Mouse (Mus musculus): ENCODE data around the gene Socs1. TPM values are rescaled to one million over a fixed set of nuclear protein-coding genes. Genes with fewer than 3 reads are reported as not detected.

The Socs1 gene
- polyA plus RNA-seq, 1 experiment from 2014 or later = 2.5 TPM

DNA sequence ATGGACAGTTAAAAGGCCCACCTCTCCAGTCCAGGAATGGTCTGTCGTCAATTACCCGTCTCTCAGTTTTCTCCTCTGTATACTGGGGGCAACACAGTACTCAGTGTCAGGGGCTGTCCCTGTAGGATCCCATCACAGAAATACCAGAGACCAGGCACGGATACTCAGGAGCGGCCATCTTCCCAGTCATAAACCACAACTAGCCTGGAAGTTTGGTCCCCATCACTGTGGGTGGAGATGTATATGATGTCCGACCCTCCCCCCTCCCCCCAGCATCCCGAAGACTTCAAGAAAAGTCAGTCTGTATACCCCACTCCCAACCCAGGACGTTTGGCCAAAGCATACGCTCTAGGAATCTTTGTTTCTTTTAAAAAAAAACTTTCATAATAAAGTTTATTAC lies 1.9 kb downstream of the Socs1 start:
- Histone ChIP-seq H3K9ac (ENCODE audit: low read length) (no peak overlapping the region), H3K4me2 (ENCODE audit: low read depth) (no peak overlapping the region), H3K27ac (ENCODE audit: low read depth, low read length) (no peak overlapping the region), H3K27me3 (ENCODE audit: control insufficient read depth, insufficient read depth, low read length) (peaks cover 10% of the 10 kb centered on the region), H3K36me3 (ENCODE audit: control insufficient read depth, insufficient read depth, low read length) (no peaks in the 10 kb centered on the region), H3K4me1 (ENCODE audit: control insufficient read depth, insufficient read depth, low read length) (peaks cover 5% of the 10 kb centered on the region; the same call in 1 of the 2 replicates), H3K9me3 (ENCODE audit: control insufficient read depth, low read length) (no peaks in the 10 kb centered on the region), H3K4me3 (ENCODE audit: low read depth, low read length) (no peak overlapping the region)
- WGBS = 61% methylated on average over 8 of the region's 8 CpGs
- DNase-seq (ENCODE audit: low spot score) (no peak), ATAC-seq (ENCODE audit: insufficient read depth, low FRiP score, low TSS enrichment) (no peak)

GRCm38 (mm10) chr16:10783152-10783434 lies 2.2 kb downstream of the Socs1 start:
- DNase-seq (ENCODE audit: low spot score) (no peak), ATAC-seq (ENCODE audit: insufficient read depth, low FRiP score, low TSS enrichment) (no peak)
- Histone ChIP-seq H3K4me2 (ENCODE audit: low read depth) (no peak overlapping the region), H3K27me3 (ENCODE audit: control insufficient read depth, insufficient read depth, low read length) (peaks cover 10% of the 10 kb centered on the region), H3K9ac (ENCODE audit: low read length) (no peak overlapping the region), H3K4me3 (ENCODE audit: low read depth, low read length) (no peak overlapping the region), H3K36me3 (ENCODE audit: control insufficient read depth, insufficient read depth, low read length) (no peaks in the 10 kb centered on the region), H3K9me3 (ENCODE audit: control insufficient read depth, low read length) (no peaks in the 10 kb centered on the region), H3K4me1 (ENCODE audit: control insufficient read depth, insufficient read depth, low read length) (peaks cover 5% of the 10 kb centered on the region; the same call in 1 of the 2 replicates), H3K27ac (ENCODE audit: low read depth, low read length) (no peak overlapping the region)
- WGBS = 54% methylated on average over 1 of the region's 1 CpGs

- Histone ChIP-seq H3K9me3 (ENCODE audit: control insufficient read depth, low read length) (no peaks in the 10 kb centered on the region), H3K27me3 (ENCODE audit: control insufficient read depth, insufficient read depth, low read length) (peaks cover 10% of the 10 kb centered on the region), H3K9ac (ENCODE audit: low read length) (no peak overlapping the region), H3K36me3 (ENCODE audit: control insufficient read depth, insufficient read depth, low read length) (no peaks in the 10 kb centered on the region), H3K4me2 (ENCODE audit: low read depth) (no peak overlapping the region; the same call in 1 of the 2 replicates), H3K4me1 (ENCODE audit: control insufficient read depth, insufficient read depth, low read length) (peaks cover 5% of the 10 kb centered on the region; the same call in 1 of the 2 replicates), H3K4me3 (ENCODE audit: low read depth, low read length) (no peak overlapping the region), H3K27ac (ENCODE audit: low read depth, low read length) (no peak overlapping the region)
- no peak for DNase-seq (ENCODE audit: low spot score)
- WGBS = 52% methylated on average over 6 of the region's 6 CpGs
- ATAC-seq (ENCODE audit: insufficient read depth, low FRiP score, low TSS enrichment) = no peak
Measured at GRCm38 (mm10) chr16:10782377-10783151, 2.8 kb downstream of the Socs1 start.

DNA sequence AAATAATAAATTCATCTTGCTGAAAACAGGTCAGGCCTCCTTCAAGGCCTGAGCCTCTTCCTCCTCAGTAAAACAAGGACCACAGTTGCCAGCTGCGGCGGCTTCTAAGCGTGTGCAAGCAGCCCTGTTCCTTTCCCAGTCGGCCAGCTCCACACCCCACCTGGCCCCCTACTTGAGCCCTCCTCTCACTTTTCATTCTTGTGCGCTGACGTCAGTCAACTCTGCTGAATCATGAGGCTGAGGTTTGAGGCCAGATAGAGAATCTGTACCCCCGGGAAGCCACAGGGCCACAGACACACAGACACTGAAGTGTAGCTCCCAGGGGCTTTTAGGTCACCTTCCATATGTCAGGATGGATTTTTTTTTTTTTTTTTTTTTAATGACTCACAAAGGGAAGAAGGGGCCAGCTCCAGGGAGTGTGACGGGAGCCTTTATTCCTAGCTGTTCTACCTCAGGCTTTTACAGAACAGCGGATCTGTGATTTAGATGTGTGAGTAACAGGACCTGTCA lies 3.4 kb downstream of the Socs1 start:
- peaks cover 5% of the 10 kb centered on the region; the same call in 1 of the 2 replicates for H3K4me1 ChIP-seq (ENCODE audit: control insufficient read depth, insufficient read depth, low read length)
- DNase-seq (ENCODE audit: low spot score) (no peak), ATAC-seq (ENCODE audit: insufficient read depth, low FRiP score, low TSS enrichment) (no peak)
- H3K9me3 ChIP-seq (ENCODE audit: control insufficient read depth, low read length) = no peaks in the 10 kb centered on the region
- 52% methylated on average over 9 of the region's 9 CpGs for WGBS
- no peak overlapping the region for H3K27ac ChIP-seq (ENCODE audit: low read depth, low read length)
- no peaks in the 10 kb centered on the region for H3K36me3 ChIP-seq (ENCODE audit: control insufficient read depth, insufficient read depth, low read length)
- peaks cover 10% of the 10 kb centered on the region for H3K27me3 ChIP-seq (ENCODE audit: control insufficient read depth, insufficient read depth, low read length)
- no peak overlapping the region for H3K4me3 ChIP-seq (ENCODE audit: low read depth, low read length)
- H3K4me2 ChIP-seq (ENCODE audit: low read depth) = no peak overlapping the region
- no peak overlapping the region for H3K9ac ChIP-seq (ENCODE audit: low read length)

DNA sequence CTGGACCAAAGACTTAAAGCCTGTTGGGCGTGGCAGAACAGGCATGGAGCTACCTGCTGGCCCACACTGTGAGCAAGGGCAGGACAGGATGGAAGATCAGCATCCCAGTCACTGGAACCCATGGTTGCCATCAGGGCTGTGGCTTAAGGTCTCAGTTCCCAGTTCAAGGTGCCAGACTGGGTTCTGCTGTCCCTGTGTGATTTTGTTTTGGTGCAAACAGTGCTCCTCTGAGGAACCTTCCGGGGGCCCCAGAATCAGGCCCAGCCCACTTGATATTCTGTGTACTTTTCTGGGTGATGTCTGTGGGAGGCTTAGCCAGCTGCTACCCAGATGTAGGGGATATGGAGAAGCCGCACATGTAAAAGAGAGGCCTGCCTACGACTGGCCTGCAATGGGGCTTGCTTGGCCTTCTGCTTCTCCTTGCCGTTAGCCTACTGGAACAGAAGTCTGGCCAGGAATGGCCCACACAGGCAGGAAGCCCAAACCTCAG lies 4.7 kb downstream of the Socs1 start:
- Histone ChIP-seq H3K27me3 (ENCODE audit: control insufficient read depth, insufficient read depth, low read length) (peaks cover 10% of the 10 kb centered on the region), H3K9me3 (ENCODE audit: control insufficient read depth, low read length) (no peaks in the 10 kb centered on the region), H3K4me1 (ENCODE audit: control insufficient read depth, insufficient read depth, low read length) (peaks cover 2% of the 10 kb centered on the region; the same call in 1 of the 2 replicates), H3K27ac (ENCODE audit: low read depth, low read length) (no peak overlapping the region), H3K4me3 (ENCODE audit: low read depth, low read length) (no peak overlapping the region), H3K9ac (ENCODE audit: low read length) (no peak overlapping the region), H3K36me3 (ENCODE audit: control insufficient read depth, insufficient read depth, low read length) (no peaks in the 10 kb centered on the region), H3K4me2 (ENCODE audit: low read depth) (no peak overlapping the region)
- DNase-seq (ENCODE audit: low spot score) = no peak
- WGBS = 75% methylated on average over 5 of the region's 5 CpGs
- no peak for ATAC-seq (ENCODE audit: insufficient read depth, low FRiP score, low TSS enrichment)

- Histone ChIP-seq H3K4me1 (ENCODE audit: control insufficient read depth, insufficient read depth, low read length) (no peaks in the 10 kb centered on the region), H3K27me3 (ENCODE audit: control insufficient read depth, insufficient read depth, low read length) (no peaks in the 10 kb centered on the region), H3K9ac (ENCODE audit: low read length) (no peak overlapping the region), H3K9me3 (ENCODE audit: control insufficient read depth, low read length) (no peaks in the 10 kb centered on the region), H3K36me3 (ENCODE audit: control insufficient read depth, insufficient read depth, low read length) (no peaks in the 10 kb centered on the region), H3K4me3 (ENCODE audit: low read depth, low read length) (no peak overlapping the region), H3K27ac (ENCODE audit: low read depth, low read length) (no peak overlapping the region), H3K4me2 (ENCODE audit: low read depth) (no peak overlapping the region)
- WGBS = 68% methylated on average over 5 of the region's 5 CpGs
- DNase-seq (ENCODE audit: low spot score) = no peak
- no peak for ATAC-seq (ENCODE audit: insufficient read depth, low FRiP score, low TSS enrichment)
Measured at GRCm38 (mm10) chr16:10777579-10778160, 7.7 kb downstream of the Socs1 start.

DNA sequence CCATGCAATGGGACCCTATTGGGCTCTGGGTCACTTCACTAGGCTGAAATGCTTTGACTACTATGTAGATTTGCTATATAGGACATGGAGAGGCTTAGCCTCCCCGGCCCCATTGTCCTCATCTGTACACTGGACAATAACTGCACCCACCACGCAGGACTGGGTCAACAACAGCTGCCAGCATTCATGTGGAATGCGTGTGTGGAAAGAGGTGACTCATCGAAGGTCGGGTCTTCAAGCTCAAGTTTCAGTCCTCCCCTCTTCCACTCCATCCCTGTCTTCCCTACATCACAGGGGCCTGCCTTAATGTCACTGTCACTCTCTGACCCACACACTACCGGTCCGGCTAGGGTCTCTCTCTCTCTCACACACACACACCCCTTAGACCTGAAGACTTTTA lies 9.0 kb downstream of the Socs1 start:
- 68% methylated on average over 7 of the region's 7 CpGs for WGBS
- ATAC-seq (ENCODE audit: insufficient read depth, low FRiP score, low TSS enrichment) = no peak

GRCm38 (mm10) chr16:10774726-10775125 lies 10.6 kb downstream of the Socs1 start:
- H3K36me3 ChIP-seq (ENCODE audit: control insufficient read depth, insufficient read depth, low read length) = no peaks in the 10 kb centered on the region
- H3K9ac ChIP-seq (ENCODE audit: low read length) = no peak overlapping the region
- whole genome bisulfite sequencing = 83% methylated on average over 4 of the region's 4 CpGs
- no peak overlapping the region for H3K4me2 ChIP-seq (ENCODE audit: low read depth)
- no peak for DNase-seq (ENCODE audit: low spot score)
- no peak for ATAC-seq (ENCODE audit: insufficient read depth, low FRiP score, low TSS enrichment)
- H3K4me1 ChIP-seq (ENCODE audit: control insufficient read depth, insufficient read depth, low read length) = no peaks in the 10 kb centered on the region
- no peak overlapping the region for H3K4me3 ChIP-seq (ENCODE audit: low read depth, low read length)
- no peaks in the 10 kb centered on the region for H3K9me3 ChIP-seq (ENCODE audit: control insufficient read depth, low read length)
- no peaks in the 10 kb centered on the region for H3K27me3 ChIP-seq (ENCODE audit: control insufficient read depth, insufficient read depth, low read length)
- H3K27ac ChIP-seq (ENCODE audit: low read depth, low read length) = no peak overlapping the region

More for the DNA sequence above, 9.0 kb downstream of the Socs1 start:
- Histone ChIP-seq H3K4me2 (ENCODE audit: low read depth) (no peak overlapping the region), H3K36me3 (ENCODE audit: control insufficient read depth, insufficient read depth, low read length) (no peaks in the 10 kb centered on the region), H3K27me3 (ENCODE audit: control insufficient read depth, insufficient read depth, low read length) (no peaks in the 10 kb centered on the region), H3K9ac (ENCODE audit: low read length) (no peak overlapping the region), H3K9me3 (ENCODE audit: control insufficient read depth, low read length) (no peaks in the 10 kb centered on the region), H3K27ac (ENCODE audit: low read depth, low read length) (no peak overlapping the region), H3K4me1 (ENCODE audit: control insufficient read depth, insufficient read depth, low read length) (no peaks in the 10 kb centered on the region), H3K4me3 (ENCODE audit: low read depth, low read length) (no peak overlapping the region)
- DNase-seq (ENCODE audit: low spot score) = no peak

DNA sequence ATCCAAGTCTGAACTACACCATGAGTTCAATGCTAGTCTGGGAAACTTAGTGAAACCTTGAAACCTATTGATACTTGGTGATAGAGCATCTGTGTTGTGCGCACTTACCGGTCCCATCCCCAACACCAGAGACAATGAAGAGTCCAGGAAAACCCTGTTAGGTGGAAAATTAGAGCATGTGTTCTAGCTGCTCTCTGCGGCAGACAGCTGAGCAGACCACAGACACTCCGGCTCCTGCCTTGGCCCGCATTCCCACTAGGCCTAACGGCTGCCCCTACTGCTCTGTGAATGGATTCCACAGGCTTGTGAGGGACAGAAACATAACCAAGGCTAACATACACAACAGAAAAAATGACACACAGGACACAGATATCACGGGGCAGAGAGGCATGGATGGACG lies 11.8 kb downstream of the Socs1 start:
- DNase-seq (ENCODE audit: low spot score) (no peak), ATAC-seq (ENCODE audit: insufficient read depth, low FRiP score, low TSS enrichment) (no peak)
- H3K9ac ChIP-seq (ENCODE audit: low read length) = no peak overlapping the region
- no peak overlapping the region for H3K4me3 ChIP-seq (ENCODE audit: low read depth, low read length)
- no peaks in the 10 kb centered on the region for H3K9me3 ChIP-seq (ENCODE audit: control insufficient read depth, low read length)
- H3K36me3 ChIP-seq (ENCODE audit: control insufficient read depth, insufficient read depth, low read length) = no peaks in the 10 kb centered on the region
- no peaks in the 10 kb centered on the region for H3K4me1 ChIP-seq (ENCODE audit: control insufficient read depth, insufficient read depth, low read length)
- no peaks in the 10 kb centered on the region for H3K27me3 ChIP-seq (ENCODE audit: control insufficient read depth, insufficient read depth, low read length)
- no peak overlapping the region for H3K27ac ChIP-seq (ENCODE audit: low read depth, low read length)
- WGBS = 87% methylated on average over 8 of the region's 8 CpGs
- no peak overlapping the region for H3K4me2 ChIP-seq (ENCODE audit: low read depth)

Measured in neural tube, embryonic 11.5 days (tissue).